Mouse (Mus musculus) layer of hippocampus, postnatal 14 days (tissue): ENCODE data around the gene Ndufb8. TPM values are rescaled to one million over a fixed set of nuclear protein-coding genes. Genes with fewer than 3 reads are reported as not detected.

Experiments used
- total RNA-seq, 2 experiments: library from RNA; stranded (reverse); gene quantifications; 2 replicates each; pipeline ENCODE4 v1.2.3; 2021

The Ndufb8 gene
- total RNA-seq, 2 experiments from 2014 or later = 428 to 432 TPM

Other genes starting within 250 kb of the Ndufb8 start
- 1 to 10 TPM; 2.5 to 2.6 TPM for gene Scd4, start 222.3 kb downstream of the Ndufb8 start, total RNA-seq
- 100 to 1,000 TPM; 147 to 154 TPM for gene Scd1, start 147.6 kb downstream of the Ndufb8 start, total RNA-seq
- under 1 TPM; 0.21 to 0.37 TPM for gene Wnt8b, start 62.0 kb downstream of the Ndufb8 start, total RNA-seq
- under 1 TPM; 0.14 to 0.24 TPM for gene Sec31b, start 9.6 kb downstream of the Ndufb8 start, total RNA-seq
- not detected for gene Gm20538, start 2.6 kb downstream of the Ndufb8 start, total RNA-seq
- gene Hif1an, start 7.4 kb upstream of the Ndufb8 start, total RNA-seq = 10 to 100 TPM; 30.5 to 31.2 TPM
- gene Pax2, start 200.6 kb upstream of the Ndufb8 start, total RNA-seq = under 1 TPM; 0.24 to 0.28 TPM